Mouse (Mus musculus) left cerebral cortex, adult 2 months (tissue): ENCODE data around the gene 1700020D05Rik. TPM values are rescaled to one million over a fixed set of nuclear protein-coding genes. Genes with fewer than 3 reads are reported as not detected.

Experiments used
- DNase-seq, 2 experiments: peaks; one replicate each; pipeline ENCODE4 v3.0.0; 2021 to 2022; ENCODE audit warnings: low spot score in 2 of 2, mixed read lengths in 1 of 2; ENCODE audit errors: extremely low spot score in 1 of 2
- H3K27ac ChIP-seq: fragments of 200-600 bp; 2 replicates; pipeline ENCODE4 v1.8.1; 2022
- H3K4me3 ChIP-seq: fragments of 200-600 bp; 2 replicates; pipeline ENCODE4 v1.8.1; 2022
- CTCF ChIP-seq: fragments of 200-600 bp; IDR thresholded peaks from 2 replicates; pipeline ENCODE4 v1.8.1; 2022; ENCODE audit warnings: antibody characterized with exemption, mild to moderate bottlenecking, moderate library complexity
- intact Hi-C: fragments of 180-260 bp; cut with DNase I; formaldehyde crosslinking; loops from one replicate; pipeline ENCODE4 v1.15.1; 2025
- total RNA-seq, 2 experiments: library from RNA; stranded (reverse); gene quantifications; 2 replicates each; pipeline ENCODE4 v1.2.3; 2021

The 1700020D05Rik gene
- total RNA-seq, 2 experiments from 2014 or later, result 8.0 to 9.2 TPM

DNA sequence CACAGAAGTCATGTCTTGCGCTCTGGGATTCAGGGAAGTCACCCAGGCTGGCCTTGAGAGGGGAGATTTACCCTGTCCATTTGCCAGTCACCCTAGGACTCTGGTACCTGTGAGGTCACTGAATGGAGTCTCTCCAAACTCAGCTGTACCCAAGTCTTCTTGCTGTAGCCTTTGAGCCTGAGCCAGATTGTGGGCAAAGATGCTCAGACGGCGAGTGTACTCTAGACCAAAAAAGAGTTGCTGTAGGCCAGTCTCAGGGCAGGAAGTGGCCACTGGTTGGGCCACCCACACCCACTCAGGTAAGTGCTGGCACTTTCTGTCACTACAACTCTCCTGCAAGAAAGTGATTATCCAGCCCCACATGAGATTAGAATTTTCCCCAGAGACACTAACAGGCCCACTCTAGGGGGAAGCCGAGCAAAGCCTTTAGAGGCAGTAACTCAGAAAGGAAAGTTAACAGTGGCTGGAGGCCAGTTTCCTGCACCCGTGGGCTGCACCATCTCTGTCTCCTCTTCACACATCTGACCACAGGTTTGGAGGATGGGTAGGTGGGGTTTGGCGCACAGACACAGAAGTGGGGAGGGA is 36.6 kb downstream of the 1700020D05Rik start:
- DNase-seq, result no peak
- Histone ChIP-seq H3K27ac (no peak overlapping the region), H3K4me3 (no peak overlapping the region)
- intact Hi-C loops, result no loop called here
- no peak for TF ChIP-seq CTCF

DNA sequence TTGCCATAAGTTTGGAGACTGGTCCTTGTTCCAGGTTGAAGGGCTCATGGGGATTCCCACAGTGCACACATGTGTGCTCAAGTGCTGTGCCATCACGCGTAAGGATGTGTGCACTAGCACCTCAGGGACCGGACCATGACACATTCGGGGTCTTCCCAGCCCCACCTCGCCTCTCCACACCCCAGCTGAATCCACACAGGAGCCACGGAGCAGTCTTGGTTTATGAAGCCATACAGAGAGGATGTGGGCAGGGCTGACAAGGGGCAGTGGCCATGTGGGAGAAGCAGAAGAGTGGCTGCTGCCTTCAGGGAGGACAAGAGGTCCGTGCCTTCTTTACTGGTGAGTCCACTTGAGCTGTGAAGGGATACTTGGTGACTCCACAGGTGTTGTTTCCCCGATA is 38.5 kb downstream of the 1700020D05Rik start:
- TF ChIP-seq CTCF, result no peak
- H3K27ac ChIP-seq, result no peak overlapping the region; the same call in 1 of the 2 replicates
- DNase-seq, result no peak
- H3K4me3 ChIP-seq, result no peak overlapping the region
- intact Hi-C loops, result no loop called here

DNA sequence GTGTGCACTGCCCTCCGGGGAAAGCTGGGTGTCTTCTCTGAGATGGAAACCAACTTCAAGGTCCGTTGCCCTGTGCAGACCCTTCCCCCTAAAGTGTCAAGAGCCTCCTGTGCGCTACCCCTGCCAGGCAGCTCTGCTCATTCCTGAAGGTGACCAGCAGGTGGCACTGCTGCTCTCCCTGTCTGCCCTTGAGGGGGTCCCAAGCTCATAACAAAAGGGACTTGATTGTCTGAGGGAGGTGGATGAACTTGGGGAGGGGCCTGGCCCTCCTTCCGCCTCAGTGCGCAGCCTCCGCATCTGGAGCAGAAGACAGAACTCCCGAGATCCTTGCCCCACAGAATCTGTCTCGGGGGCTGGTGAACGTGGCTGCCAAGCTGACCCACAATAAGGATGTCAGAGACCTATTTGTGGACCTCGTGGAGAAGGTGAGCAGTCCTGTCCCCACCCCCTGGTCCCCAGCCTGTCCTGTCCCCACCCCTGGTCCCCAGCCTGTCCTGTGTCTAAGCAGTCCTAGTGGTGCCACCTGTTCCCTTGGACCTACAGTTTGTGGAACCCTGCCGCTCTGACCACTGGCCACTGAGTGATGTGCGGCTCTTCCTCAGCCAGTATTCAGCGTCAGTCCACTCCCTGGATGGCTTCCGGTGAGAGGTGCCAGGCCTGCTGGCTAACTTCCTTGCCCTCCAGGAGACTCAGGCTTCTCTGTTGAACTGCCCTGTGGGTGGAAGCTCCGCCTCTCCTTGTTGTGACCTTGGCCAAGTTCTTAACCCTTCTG is 39.6 kb downstream of the 1700020D05Rik start:
- Histone ChIP-seq H3K4me3 (0 out of 2 replicates have a peak overlapping the region, but pooled peaks have one; percentile 7), H3K27ac (0 out of 2 replicates have a peak overlapping the region, but pooled peaks have one; percentile 19)
- peak; percentile 49 to 54 for DNase-seq
- peak; percentile 92 for TF ChIP-seq CTCF
- intact Hi-C loops, result loop anchor here (5.0 kb wide), 1 partner anchor 103 kb away; the partner anchor contains the start of gene Ap5b1

DNA sequence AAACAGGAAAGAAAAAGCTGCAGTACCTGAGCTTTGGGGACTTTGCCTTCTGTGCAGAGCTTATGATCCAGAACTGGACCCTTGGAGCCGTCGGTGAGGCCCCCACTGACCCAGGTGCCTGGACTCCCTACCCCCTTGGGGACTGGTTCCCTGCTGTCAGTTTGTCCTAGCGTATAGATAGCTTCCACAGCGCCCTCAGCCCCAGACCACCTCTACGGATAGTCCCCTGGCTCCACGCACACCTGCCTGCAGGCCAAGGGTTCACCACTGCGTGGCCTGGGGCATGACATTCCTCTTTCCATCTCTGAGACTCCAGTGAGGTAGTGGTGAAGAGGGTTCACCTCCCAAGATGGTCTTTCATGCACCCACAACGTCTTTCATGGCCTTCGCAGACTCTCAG is 40.4 kb downstream of the 1700020D05Rik start:
- Histone ChIP-seq H3K27ac (no peak overlapping the region), H3K4me3 (no peak overlapping the region)
- DNase-seq, result no peak
- intact Hi-C loops, result loop anchor here (5.0 kb wide), 1 partner anchor 104 kb away; the partner anchor contains the start of gene Ap5b1
- no peak for TF ChIP-seq CTCF

DNA sequence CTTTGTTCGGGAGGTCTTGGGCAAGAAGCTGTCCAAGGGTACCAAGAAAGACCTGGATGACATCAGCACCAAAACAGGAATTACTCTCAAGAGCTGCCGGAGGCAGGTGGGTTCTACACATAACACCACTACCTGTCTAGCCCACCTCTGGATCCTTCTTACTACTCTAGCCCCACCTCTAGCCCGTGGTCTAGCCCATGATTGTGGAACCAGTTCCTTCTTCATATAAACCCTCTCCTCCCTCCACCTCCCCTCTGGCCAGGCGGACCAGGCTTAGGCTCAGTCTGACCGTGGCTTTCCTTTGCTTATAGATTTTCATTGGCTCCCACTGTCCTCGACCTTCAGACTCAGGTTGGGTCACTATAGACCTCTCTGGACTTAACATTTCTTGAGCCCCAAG is 42.2 kb downstream of the 1700020D05Rik start:
- TF ChIP-seq CTCF, result no peak
- Histone ChIP-seq H3K4me3 (peak overlapping the region; percentile 84; the same call in 1 of the 2 replicates), H3K27ac (no peak overlapping the region)
- DNase-seq, result no peak
- intact Hi-C loops, result loop anchor here (5.0 kb wide), 1 partner anchor 106 kb away; the partner anchor contains the start of gene Ap5b1

DNA sequence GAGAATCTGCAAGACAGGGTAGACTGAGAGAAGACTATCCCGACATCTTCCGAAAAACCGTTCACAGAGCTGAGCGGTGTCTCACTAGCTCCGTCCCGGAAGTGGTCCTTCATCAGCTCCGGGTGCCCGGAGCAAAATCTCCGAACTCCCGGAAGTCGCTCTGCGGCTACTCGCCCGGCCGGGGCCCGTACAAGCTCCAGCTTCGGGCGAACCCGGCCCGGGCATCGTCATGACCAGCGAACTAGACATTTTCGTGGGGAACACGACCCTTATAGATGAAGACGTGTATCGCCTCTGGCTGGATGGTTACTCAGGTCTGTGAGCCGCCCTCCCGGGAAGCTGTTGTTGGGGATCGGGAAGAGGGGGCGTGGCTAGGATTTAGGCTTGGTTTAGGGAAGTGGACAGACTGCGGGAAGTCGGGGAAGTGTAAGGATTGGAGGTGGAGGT is 43.1 kb downstream of the 1700020D05Rik start, which contains the start of gene Fibp:
Gene Fibp (plus strand): TSS at position 151 of the 447 bp plus-strand sequence.
- peak within 1 kb of the TSS; percentile 90 for H3K27ac ChIP-seq
- peak within 1 kb of the TSS; percentile 84 for H3K4me3 ChIP-seq
- TF ChIP-seq CTCF, result no peak
- intact Hi-C loops, result loop anchor here (5.0 kb wide), 1 partner anchor 107 kb away; the partner anchor contains the start of gene Ap5b1
- DNase-seq, result peak; percentile 86 to 88

DNA sequence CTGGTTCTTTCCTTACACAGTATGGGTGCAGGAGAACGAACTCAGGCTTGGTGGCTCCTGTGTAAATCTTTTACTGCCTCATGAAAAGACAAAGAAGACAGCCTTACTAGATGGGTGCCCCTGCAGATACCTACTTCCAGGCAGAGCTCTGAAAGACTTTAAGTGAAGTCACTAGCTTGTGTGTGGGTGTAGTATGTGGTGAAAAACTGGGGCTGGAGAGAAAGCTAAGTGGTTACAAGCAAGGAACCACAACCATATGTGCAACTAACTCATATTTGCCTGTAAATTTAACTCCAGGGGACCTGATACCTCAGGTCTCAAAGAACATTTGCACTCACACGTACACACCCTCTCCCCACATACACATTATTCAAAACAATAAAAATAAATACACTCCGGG is 43.7 kb downstream of the 1700020D05Rik start:
- no peak for DNase-seq
- peak overlapping the region; percentile 90 for H3K27ac ChIP-seq
- peak overlapping the region; percentile 84 for H3K4me3 ChIP-seq
- intact Hi-C loops, result loop anchor here (5.0 kb wide), 1 partner anchor 107 kb away; the partner anchor contains the start of gene Ap5b1
- TF ChIP-seq CTCF, result no peak

DNA sequence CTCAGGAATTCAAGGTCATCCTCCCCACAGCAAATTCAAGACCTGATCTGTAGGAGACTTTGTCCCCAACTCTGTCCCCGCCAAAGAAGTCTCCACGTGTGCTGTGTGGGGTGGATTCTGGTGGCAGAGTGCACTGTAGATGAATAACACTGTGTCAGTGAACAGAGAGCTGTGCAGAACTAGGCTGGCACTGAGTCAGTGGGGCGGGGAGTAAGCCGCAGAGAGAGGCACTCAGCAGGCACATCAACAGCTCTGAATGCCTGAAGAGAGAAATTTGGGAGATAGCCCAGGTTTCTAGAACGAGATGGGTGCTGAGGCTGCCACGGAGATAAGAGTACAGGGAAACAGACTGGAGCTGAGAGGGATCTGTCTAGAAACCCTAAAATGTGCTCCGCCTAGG is 44.6 kb downstream of the 1700020D05Rik start:
- peak overlapping the region; percentile 99 for H3K27ac ChIP-seq
- H3K4me3 ChIP-seq, result no peak overlapping the region
- TF ChIP-seq CTCF, result no peak
- intact Hi-C loops, result no loop called here
- DNase-seq, result no peak

DNA sequence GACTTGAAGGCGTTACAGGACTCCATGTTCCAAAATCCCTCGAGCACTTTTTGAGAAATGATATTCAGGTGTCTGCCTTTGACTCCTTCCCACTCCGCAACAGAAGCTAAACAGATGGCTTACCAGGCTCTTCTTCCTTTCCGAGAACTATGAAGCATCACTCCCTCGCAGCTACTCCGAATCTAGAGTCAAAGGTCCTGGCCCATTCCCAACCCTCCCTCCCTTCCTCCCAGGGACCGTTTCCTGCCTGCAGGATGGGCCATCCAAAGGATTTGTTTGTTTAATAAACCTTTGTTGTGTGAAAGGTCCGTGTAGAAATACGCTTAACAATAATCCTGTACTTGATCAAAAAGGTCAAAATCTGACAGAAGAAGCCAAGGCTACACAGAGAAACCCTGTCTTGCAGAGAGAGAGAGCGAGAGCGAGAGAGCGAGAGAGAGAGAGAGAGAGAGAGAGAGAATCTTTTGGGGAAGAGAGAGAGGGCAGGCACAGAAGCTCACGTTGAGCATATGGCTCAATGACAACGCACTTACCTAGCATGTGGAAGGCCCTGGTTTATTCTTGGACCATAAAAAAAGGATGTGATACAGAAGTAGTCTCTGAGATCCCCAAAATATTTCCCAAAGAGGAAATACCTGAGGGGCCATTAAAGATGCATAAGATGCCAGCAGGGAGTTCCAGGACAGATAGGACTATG is 45.7 kb downstream of the 1700020D05Rik start, which contains the start of gene Ccdc85b:
Gene Ccdc85b (minus strand): TSS at position 149 of the 697 bp plus-strand sequence.
- Histone ChIP-seq H3K27ac (peak within 1 kb of the TSS; percentile 99), H3K4me3 (peak within 1 kb of the TSS; percentile 63)
- intact Hi-C loops, result loop anchor here (2.0 kb wide), 2 partner anchors 31 to 33 kb away; partner anchors contain the start of genes AI837181, Drap1 and Mus81
- no peak for TF ChIP-seq CTCF
- DNase-seq, result no peak

DNA sequence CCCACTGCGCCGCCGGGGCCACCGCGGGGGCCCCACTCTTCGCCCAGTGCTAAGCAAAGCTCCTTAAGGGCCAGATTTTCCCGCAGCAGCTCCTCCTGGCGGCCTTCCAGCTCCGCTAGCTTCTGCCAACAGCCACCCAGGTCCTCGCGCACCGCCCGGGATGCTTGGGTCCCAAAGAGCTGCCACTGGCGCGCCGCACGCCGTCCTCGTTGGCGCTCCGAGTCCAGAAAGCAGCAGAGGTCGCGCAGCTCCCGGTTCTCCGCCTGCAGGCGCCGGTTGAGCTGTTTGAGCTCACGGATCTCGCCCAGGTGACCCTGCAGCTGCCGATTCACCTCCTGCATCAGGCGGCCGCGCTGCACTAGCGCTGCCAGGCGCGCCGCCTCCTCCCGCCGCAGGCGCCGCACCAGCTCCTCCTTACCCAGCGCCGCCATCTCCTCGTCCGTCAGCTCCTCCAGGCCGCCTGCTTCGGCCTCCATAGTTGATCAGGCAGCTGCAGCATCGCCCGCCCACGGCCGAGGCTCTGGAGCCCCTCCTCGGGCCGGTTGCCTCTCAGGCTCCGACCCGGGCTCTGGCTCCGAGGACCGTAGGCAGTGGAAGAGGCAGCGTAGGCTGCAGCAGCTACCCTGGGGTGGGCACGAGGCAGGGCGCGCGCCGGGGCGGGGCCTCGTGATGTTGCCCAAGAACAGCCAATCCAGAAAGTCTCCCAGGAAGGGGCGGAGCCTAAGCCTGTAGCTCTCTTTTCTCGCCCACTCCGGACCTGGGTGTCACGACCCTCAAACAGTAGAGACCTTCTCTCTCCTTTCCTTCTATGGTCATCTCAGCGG is 46.5 kb downstream of the 1700020D05Rik start:
- intact Hi-C loops, result loop anchor here (2.0 kb wide), 2 partner anchors 32 kb away; partner anchors contain the start of genes AI837181, Drap1 and Mus81
- DNase-seq, result peak; percentile 94 to 96
- TF ChIP-seq CTCF, result no peak; the same call in none of the 2 replicates
- H3K4me3 ChIP-seq, result peak overlapping the region; percentile 63
- peak overlapping the region; percentile 99 for H3K27ac ChIP-seq
